Mouse (Mus musculus) lung, postnatal 10 days (tissue): Measurements from ENCODE around the gene Efhd1.

Source experiments
- DNase-seq: peaks from one replicate; pipeline ENCODE4 v3.0.0; 2021

Efhd1 gene

GRCm38 (mm10) chr1:87312681-87313080, 48.5 kb downstream of the Efhd1 start:
- no peak for DNase-seq

DNA sequence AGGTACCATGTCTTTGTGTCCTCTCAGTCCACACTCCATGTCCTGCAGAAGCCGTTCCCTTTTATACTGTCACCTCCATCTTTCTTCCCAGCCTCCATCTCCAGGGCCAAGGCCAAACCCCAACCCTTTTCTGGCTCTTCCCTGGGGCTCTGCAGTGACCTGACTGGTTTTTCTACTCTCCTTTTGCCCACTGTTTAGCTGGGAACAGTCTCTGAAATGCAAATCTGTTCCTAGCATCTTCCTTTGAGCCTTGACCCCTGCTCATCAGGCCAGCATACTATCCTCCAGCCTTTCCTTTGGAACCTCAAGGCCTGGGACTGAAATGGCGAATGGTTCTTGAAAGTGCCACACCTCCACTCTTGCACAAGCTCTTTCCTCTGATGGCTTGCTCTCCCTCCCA, 49.0 kb downstream of the Efhd1 start:
- no peak for DNase-seq

GRCm38 (mm10) chr1:87313843-87314570, 49.8 kb downstream of the Efhd1 start:
- DNase-seq = no peak

GRCm38 (mm10) chr1:87315431-87315830, 51.3 kb downstream of the Efhd1 start:
- no peak for DNase-seq

- DNase-seq = no peak
These were observed 51.7 kb downstream of the Efhd1 start for GRCm38 (mm10) chr1:87315894-87316293.

DNA sequence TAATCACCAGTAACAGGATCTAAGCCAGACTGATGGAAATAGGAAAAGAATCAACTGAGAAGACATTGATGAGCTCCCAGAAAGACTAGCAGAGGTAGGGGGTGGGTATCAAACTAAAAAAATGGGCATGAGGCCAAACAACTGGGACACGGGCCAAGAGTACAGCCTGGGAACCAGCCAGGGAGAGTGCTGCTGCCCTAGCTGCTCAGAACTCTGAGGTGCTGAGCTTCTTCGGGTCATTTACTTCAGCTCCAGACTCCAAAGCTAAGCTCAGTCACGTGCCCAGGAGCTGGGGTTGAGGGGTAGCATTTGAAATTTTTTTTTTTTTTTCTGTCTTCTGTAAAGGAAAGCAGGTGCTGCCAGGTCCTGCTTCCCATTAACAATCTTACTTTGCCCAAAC, 52.5 kb downstream of the Efhd1 start:
- DNase-seq = peak; percentile 45

DNA sequence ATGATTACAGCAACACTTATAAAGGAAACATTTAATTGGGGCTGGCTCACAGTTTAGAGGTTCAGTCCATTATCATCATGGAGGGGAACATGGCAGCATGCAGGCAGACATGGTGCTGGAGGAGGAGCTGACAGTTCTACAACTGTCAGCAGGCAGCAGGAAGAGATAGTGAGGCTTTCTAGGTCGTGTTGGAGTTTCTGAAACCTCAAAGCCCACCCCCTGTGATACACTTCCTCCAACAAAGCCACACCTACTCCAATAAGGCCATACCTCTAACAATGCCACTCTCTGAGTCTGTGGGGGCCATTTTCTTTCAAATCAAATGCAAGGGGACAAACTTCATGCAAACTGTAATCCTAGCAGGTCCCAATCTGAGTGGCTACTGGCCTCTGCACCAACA, 56.9 kb downstream of the Efhd1 start:
- no peak for DNase-seq

GRCm38 (mm10) chr1:87322778-87323177, 58.6 kb downstream of the Efhd1 start:
- DNase-seq = no peak

GRCm38 (mm10) chr1:87324649-87325048, 60.5 kb downstream of the Efhd1 start:
- DNase-seq = no peak

GRCm38 (mm10) chr1:87326742-87327163, 62.6 kb downstream of the Efhd1 start, which contains the start of gene Gigyf2:
Gene Gigyf2, plus strand, starts transcription at chr1:87326998.
- peak; percentile 98 for DNase-seq

- DNase-seq = peak; percentile 52
These were observed 63.1 kb downstream of the Efhd1 start for GRCm38 (mm10) chr1:87327165-87327861.

GRCm38 (mm10) chr1:87331774-87332173, 67.6 kb downstream of the Efhd1 start:
- DNase-seq = no peak

DNA sequence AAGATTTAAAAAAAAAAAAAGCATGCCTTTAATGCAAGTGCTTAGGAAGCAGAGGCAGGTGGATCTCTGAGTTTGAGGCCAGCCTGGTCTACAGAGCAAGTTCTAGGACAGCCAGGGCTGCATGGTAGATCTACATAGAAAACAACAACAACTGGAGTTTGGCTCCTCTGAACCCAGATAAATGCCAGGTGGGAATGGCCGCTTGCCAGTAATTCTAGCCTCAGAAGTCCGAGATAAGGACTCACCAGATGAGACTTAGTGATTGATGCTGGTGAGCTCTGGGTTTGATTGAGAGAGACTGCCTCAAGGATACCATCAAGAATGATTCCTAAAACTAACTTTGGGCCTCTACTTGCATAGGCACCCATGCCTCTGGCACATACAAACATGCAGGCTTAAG, 86.4 kb downstream of the Efhd1 start:
- no peak for DNase-seq

GRCm38 (mm10) chr1:87360276-87360675, 96.1 kb downstream of the Efhd1 start:
- no peak for DNase-seq
